Mouse (Mus musculus): ENCODE data around the gene Olfr549. TPM values are rescaled to one million over a fixed set of nuclear protein-coding genes. Genes with fewer than 3 reads are reported as not detected.

Olfr549 gene
- polyA plus RNA-seq (2015; fragmentation: Nextera tagmentation; extraction: Ambion mirVana) = not detected in 2 replicates

GRCm38 (mm10) chr7:102549570-102549969 is at the start of gene Olfr549:
TSS of gene Olfr549 (plus strand) at chr7:102549870.

GRCm38 (mm10) chr7:102534449-102534848 is 15.2 kb upstream of the Olfr549 start, which contains the start of gene Olfr547:
TSS of gene Olfr547 (plus strand) at chr7:102534749.

DNA sequence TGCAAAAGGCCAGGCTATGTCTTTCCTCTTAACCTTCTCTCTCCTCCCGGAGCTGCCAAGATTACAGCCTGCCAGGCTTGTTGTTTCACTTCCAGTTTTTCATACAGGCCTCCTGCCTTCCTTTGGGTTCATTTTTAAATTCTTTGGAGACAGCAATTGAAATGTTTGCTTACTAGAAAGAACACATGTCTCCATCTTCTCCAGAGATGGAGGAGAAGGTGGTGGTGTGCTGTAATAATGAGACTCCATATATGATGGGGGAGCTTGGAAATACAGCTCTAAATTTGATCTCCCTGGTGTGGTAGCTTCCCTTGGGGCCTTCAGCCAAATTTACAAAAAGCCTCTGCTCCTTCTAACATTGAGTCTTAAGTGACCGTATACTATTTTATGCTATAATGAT is 9.1 kb upstream of the Olfr549 start, which contains the start of gene Olfr548-ps1:
Gene Olfr548-ps1 (plus strand): TSS at position 301 of the 400 bp plus-strand sequence.

DNA sequence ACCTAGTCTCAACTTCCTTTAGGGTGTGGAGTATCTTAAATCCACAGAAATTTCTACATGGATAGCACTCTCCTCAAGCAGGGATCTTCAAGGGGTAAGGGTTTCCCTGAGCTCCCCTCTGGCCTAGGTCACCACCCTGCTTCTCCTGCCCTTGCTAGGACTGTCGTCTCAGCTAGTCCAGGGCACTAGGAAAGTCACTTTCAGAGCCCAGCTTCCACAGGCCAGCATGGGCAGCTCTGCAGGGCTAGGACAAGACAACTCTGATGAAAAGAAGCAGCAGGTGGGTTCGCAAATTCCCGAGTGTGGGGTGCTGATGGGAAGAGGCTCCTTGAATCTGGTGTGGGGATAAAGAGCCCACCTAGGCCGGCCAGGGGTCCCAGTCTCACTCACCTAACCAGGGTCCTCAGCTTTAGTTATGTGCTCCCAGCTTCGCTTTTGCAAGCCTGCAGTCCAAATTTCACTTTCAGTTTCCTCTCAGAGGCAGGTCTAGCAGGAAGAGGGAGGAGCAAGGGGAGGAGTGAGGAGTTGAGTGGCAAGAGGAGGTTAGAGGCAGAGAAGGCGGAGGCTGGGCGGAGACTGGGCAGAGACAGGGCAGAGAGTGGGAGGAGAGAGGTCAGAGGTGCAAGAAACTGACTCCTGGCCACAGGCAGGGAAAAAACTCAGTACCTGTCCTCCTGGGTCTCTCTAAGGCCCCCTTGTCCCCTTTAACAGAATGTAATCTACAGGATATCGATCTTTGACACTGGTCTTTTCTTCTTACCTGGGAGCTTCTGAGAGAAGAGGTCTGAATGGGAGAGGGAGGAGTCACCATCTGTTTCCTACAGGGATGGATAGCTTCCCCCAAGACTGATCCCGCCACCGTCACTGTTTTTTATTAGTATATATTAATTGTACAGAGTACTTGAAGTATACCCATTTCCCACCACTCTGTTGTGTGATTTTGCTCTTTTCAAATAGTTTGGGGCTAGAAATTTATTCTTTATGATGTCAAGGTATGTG is 15.6 kb downstream of the Olfr549 start, which contains the start of gene Trim21:
Gene Trim21 (minus strand): TSS at position 488 of the 999 bp plus-strand sequence.

DNA sequence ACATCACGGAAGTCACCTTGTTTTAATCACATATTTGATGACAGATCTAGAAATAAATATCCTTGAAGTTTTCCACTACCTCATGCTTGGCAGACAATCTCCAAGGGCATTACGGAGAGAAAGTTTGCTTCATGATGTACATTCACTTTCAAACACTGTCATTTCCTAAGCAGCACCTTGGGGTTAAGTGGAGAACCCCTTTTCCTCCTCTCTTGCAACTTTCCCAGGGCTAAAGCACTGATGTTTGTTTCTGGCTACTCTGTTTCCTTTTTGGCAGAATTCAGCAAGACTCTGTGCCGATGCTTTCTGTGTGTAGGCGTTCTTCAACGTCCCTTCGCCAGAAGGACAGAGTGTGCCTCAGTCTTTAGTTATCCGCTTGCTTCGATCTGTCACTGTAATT is 21.5 kb downstream of the Olfr549 start, which contains the start of gene Olfr550:
Gene Olfr550 (plus strand): TSS at position 301 of the 400 bp plus-strand sequence.

GRCm38 (mm10) chr7:102591786-102592185 is 42.1 kb downstream of the Olfr549 start, which contains the start of gene Olfr551:
TSS of gene Olfr551 (minus strand) at chr7:102591886.

GRCm38 (mm10) chr7:102597378-102598031 is 47.8 kb downstream of the Olfr549 start, which contains the start of gene Olfr552:
TSS of gene Olfr552 (plus strand) at chr7:102597770.

Other genes starting within 250 kb of the Olfr549 start
- gene Rrm1, start 108.2 kb upstream of the Olfr549 start, polyA plus RNA-seq (2015; fragmentation: Nextera tagmentation; extraction: Ambion mirVana) = 45.5 and 58.6 TPM in 2 replicates
- 0.15 and 0.28 TPM in 2 replicates for gene Olfr543, start 68.2 kb upstream of the Olfr549 start, polyA plus RNA-seq (2015; fragmentation: Nextera tagmentation; extraction: Ambion mirVana)
- 0.05 TPM in 2 replicates for gene Olfr544, start 61.6 kb upstream of the Olfr549 start, polyA plus RNA-seq (2015; fragmentation: Nextera tagmentation; extraction: Ambion mirVana)
- gene Olfr545, start 50.3 kb upstream of the Olfr549 start, polyA plus RNA-seq (2015; fragmentation: Nextera tagmentation; extraction: Ambion mirVana) = not detected in 2 replicates
- gene Olfr547, start 15.1 kb upstream of the Olfr549 start, polyA plus RNA-seq (2015; fragmentation: Nextera tagmentation; extraction: Ambion mirVana) = not detected in 2 replicates
- gene Olfr548-ps1, start 9.0 kb upstream of the Olfr549 start, polyA plus RNA-seq (2015; fragmentation: Nextera tagmentation; extraction: Ambion mirVana) = not detected in 2 replicates
- 0.45 and 0.80 TPM in 2 replicates for gene Trim21, start 15.6 kb downstream of the Olfr549 start, polyA plus RNA-seq (2015; fragmentation: Nextera tagmentation; extraction: Ambion mirVana)
- gene Olfr550, start 21.6 kb downstream of the Olfr549 start, polyA plus RNA-seq (2015; fragmentation: Nextera tagmentation; extraction: Ambion mirVana) = not detected in 2 replicates
- not detected in 2 replicates for gene Olfr551, start 42.0 kb downstream of the Olfr549 start, polyA plus RNA-seq (2015; fragmentation: Nextera tagmentation; extraction: Ambion mirVana)
- not detected in 2 replicates for gene Olfr552, start 47.9 kb downstream of the Olfr549 start, polyA plus RNA-seq (2015; fragmentation: Nextera tagmentation; extraction: Ambion mirVana)
- not detected in 2 replicates for gene Olfr553, start 68.3 kb downstream of the Olfr549 start, polyA plus RNA-seq (2015; fragmentation: Nextera tagmentation; extraction: Ambion mirVana)
- not detected in 2 replicates for gene Olfr554, start 88.6 kb downstream of the Olfr549 start, polyA plus RNA-seq (2015; fragmentation: Nextera tagmentation; extraction: Ambion mirVana)
- not detected in 2 replicates for gene Olfr555, start 109.0 kb downstream of the Olfr549 start, polyA plus RNA-seq (2015; fragmentation: Nextera tagmentation; extraction: Ambion mirVana)
- not detected in 2 replicates for gene Olfr556, start 115.0 kb downstream of the Olfr549 start, polyA plus RNA-seq (2015; fragmentation: Nextera tagmentation; extraction: Ambion mirVana)
- gene Trim68, start 137.5 kb downstream of the Olfr549 start, polyA plus RNA-seq (2015; fragmentation: Nextera tagmentation; extraction: Ambion mirVana) = 17.6 and 21.1 TPM in 2 replicates
- not detected in 2 replicates for gene Olfr557, start 146.0 kb downstream of the Olfr549 start, polyA plus RNA-seq (2015; fragmentation: Nextera tagmentation; extraction: Ambion mirVana)
- 0.28 and 0.49 TPM in 2 replicates for gene Olfr558, start 152.3 kb downstream of the Olfr549 start, polyA plus RNA-seq (2015; fragmentation: Nextera tagmentation; extraction: Ambion mirVana)
- gene Olfr33, start 169.2 kb downstream of the Olfr549 start, polyA plus RNA-seq (2015; fragmentation: Nextera tagmentation; extraction: Ambion mirVana) = not detected in 2 replicates
- not detected in 2 replicates for gene Olfr559, start 177.6 kb downstream of the Olfr549 start, polyA plus RNA-seq (2015; fragmentation: Nextera tagmentation; extraction: Ambion mirVana)
- gene Olfr560, start 209.5 kb downstream of the Olfr549 start, polyA plus RNA-seq (2015; fragmentation: Nextera tagmentation; extraction: Ambion mirVana) = 0.11 TPM in 1 of 2 replicates, not detected in the other
- 5.3 and 6.3 TPM in 2 replicates for gene Olfr78, start 209.6 kb downstream of the Olfr549 start, polyA plus RNA-seq (2015; fragmentation: Nextera tagmentation; extraction: Ambion mirVana)
- not detected in 2 replicates for gene Olfr561, start 221.4 kb downstream of the Olfr549 start, polyA plus RNA-seq (2015; fragmentation: Nextera tagmentation; extraction: Ambion mirVana)

All from urinary bladder, postnatal 0 days (tissue).